Mouse (Mus musculus) embryonic stem cell, embryonic (primary cell): ENCODE results near the gene Lmo3.

Experiments used
- CTCF ChIA-PET, 4 experiments: fragments of 300-600 bp in 2 of 4; fragments of 350-600 bp in 2 of 4; sonication (Branson Sonifier 250); formaldehyde crosslinking; loops; one replicate each; lab custom pipeline; 2022; ENCODE audit warnings: inconsistent platforms in 2 of 4; lab: Charles Lee
- POLR2A ChIA-PET, 4 experiments: fragments of 300-600 bp in 2 of 4; fragments of 350-600 bp in 2 of 4; sonication (Branson Sonifier 250); formaldehyde crosslinking; loops; one replicate each; lab custom pipeline; 2022; ENCODE audit warnings: antibody characterized with exemption in 4 of 4, inconsistent platforms in 1 of 4; lab: Charles Lee

Lmo3 gene

GRCm38 (mm10) chr6:138427394-138427793 is 154.4 kb downstream of the Lmo3 start:
- CTCF ChIA-PET: no interaction called here

GRCm38 (mm10) chr6:138426894-138427293 is 154.9 kb downstream of the Lmo3 start:
- POLR2A ChIA-PET: interaction anchor here in 2 of 4 experiments (0.7 kb wide), 2 partner anchors 164 to 754 kb away, joined by 3 to 4 read pairs; no protein-coding TSS in a partner anchor
- CTCF ChIA-PET: no interaction called here

More at GRCm38 (mm10) chr6:138427394-138427793, 154.4 kb downstream of the Lmo3 start:
- POLR2A ChIA-PET: interaction anchor here in 2 of 4 experiments (0.6 to 0.7 kb wide), 2 partner anchors 164 to 213 kb away, joined by 4 to 6 read pairs; no protein-coding TSS in a partner anchor

GRCm38 (mm10) chr6:138424514-138425225 is 157.1 kb downstream of the Lmo3 start:
- POLR2A ChIA-PET: no interaction called here

GRCm38 (mm10) chr6:138422671-138423321 is 159.0 kb downstream of the Lmo3 start:
- ChIA-PET CTCF (interaction anchor here in 1 of 4 experiments (0.6 kb wide), 2 partner anchors 1308 to 1443 kb away, joined by 3 to 4 read pairs; no protein-coding TSS in a partner anchor), POLR2A (interaction anchor here in 1 of 4 experiments (0.7 kb wide), 1 partner anchor 317 kb away, joined by 6 read pairs; no protein-coding TSS in a partner anchor)

More at GRCm38 (mm10) chr6:138424514-138425225, 157.1 kb downstream of the Lmo3 start:
- CTCF ChIA-PET: no interaction called here

- ChIA-PET CTCF (no interaction called here), POLR2A (interaction anchor here in 2 of 4 experiments (0.7 kb wide), 2 partner anchors 16 to 316 kb away, joined by 5 to 6 read pairs; no protein-coding TSS in a partner anchor)
Measured at GRCm38 (mm10) chr6:138421931-138422531, 159.7 kb downstream of the Lmo3 start.

- POLR2A ChIA-PET: interaction anchor here in 2 of 4 experiments (0.5 to 0.7 kb wide), 2 partner anchors 15 to 610 kb away, joined by 3 to 5 read pairs; no protein-coding TSS in a partner anchor
- CTCF ChIA-PET: no interaction called here
Measured at GRCm38 (mm10) chr6:138421191-138421613, 160.6 kb downstream of the Lmo3 start.

GRCm38 (mm10) chr6:138420536-138420891 is 161.3 kb downstream of the Lmo3 start:
- POLR2A ChIA-PET: interaction anchor here in 1 of 4 experiments (0.5 kb wide), 1 partner anchor 609 kb away, joined by 3 read pairs; no protein-coding TSS in a partner anchor
- CTCF ChIA-PET: no interaction called here

- POLR2A ChIA-PET: interaction anchor here in 1 of 4 experiments (0.6 kb wide), 1 partner anchor 507 kb away, joined by 5 read pairs; no protein-coding TSS in a partner anchor
Measured at GRCm38 (mm10) chr6:138419871-138420535, 161.8 kb downstream of the Lmo3 start.

GRCm38 (mm10) chr6:138412075-138412474 is 169.7 kb downstream of the Lmo3 start:
- CTCF ChIA-PET: no interaction called here
- POLR2A ChIA-PET: no interaction called here

More at GRCm38 (mm10) chr6:138419871-138420535, 161.8 kb downstream of the Lmo3 start:
- CTCF ChIA-PET: no interaction called here

GRCm38 (mm10) chr6:138402031-138402430 is 179.7 kb downstream of the Lmo3 start:
- POLR2A ChIA-PET: interaction anchor here in 1 of 4 experiments (0.7 kb wide), 1 partner anchor 41 kb away, joined by 4 read pairs; no protein-coding TSS in a partner anchor
- CTCF ChIA-PET: no interaction called here

GRCm38 (mm10) chr6:138398836-138399235 is 182.9 kb downstream of the Lmo3 start:
- ChIA-PET POLR2A (no interaction called here), CTCF (no interaction called here)

GRCm38 (mm10) chr6:138391085-138391484 is 190.7 kb downstream of the Lmo3 start:
- ChIA-PET POLR2A (no interaction called here), CTCF (no interaction called here)

- CTCF ChIA-PET: no interaction called here
- POLR2A ChIA-PET: no interaction called here
Measured at GRCm38 (mm10) chr6:138388168-138388936, 193.4 kb downstream of the Lmo3 start.

- CTCF ChIA-PET: no interaction called here
Measured at GRCm38 (mm10) chr6:138383208-138383607, 198.6 kb downstream of the Lmo3 start.

GRCm38 (mm10) chr6:138371176-138371575 is 210.6 kb downstream of the Lmo3 start:
- ChIA-PET POLR2A (no interaction called here), CTCF (interaction anchor here in 1 of 4 experiments (0.5 kb wide), 1 partner anchor 385 kb away, joined by 3 read pairs; no protein-coding TSS in a partner anchor)

More at GRCm38 (mm10) chr6:138383208-138383607, 198.6 kb downstream of the Lmo3 start:
- POLR2A ChIA-PET: no interaction called here

- CTCF ChIA-PET: no interaction called here
Measured at GRCm38 (mm10) chr6:138364111-138364510, 217.7 kb downstream of the Lmo3 start.

GRCm38 (mm10) chr6:138350587-138351345 is 231.0 kb downstream of the Lmo3 start:
- ChIA-PET CTCF (no interaction called here), POLR2A (no interaction called here)

More at GRCm38 (mm10) chr6:138364111-138364510, 217.7 kb downstream of the Lmo3 start:
- POLR2A ChIA-PET: no interaction called here
